Mouse (Mus musculus) brain, embryonic 18.5 days (tissue): Measurements from ENCODE around the gene Sparc.

ENCODE experiments used
- DNase-seq: peaks from one replicate; pipeline ENCODE4 v3.0.0-alpha.2; 2012; ENCODE audit warnings: low read depth, low spot score

Sparc gene

DNA sequence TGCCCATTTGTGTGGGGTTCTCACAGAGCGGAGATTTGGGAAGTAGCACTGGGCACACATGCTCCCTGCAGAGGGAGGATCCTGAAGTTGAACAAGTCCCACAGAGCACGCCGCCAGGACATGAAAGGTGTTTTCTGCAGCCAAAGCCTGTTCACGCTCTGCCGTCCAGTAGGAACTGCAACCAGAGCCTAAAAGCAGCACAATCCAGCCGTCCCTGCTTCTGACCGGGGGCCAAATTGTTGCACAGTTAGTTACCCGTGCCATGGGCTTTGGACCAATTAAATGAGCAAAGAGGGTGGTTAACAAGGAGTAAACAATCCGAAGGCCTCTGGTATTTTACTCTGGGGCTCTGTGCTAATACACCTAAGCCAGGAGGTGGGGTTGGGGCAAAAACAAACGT lies 55.2 kb downstream of the Sparc start:
- no peak for DNase-seq

- no peak for DNase-seq
Observed at GRCm38 (mm10) chr11:55365840-55366239, 57.1 kb downstream of the Sparc start.

DNA sequence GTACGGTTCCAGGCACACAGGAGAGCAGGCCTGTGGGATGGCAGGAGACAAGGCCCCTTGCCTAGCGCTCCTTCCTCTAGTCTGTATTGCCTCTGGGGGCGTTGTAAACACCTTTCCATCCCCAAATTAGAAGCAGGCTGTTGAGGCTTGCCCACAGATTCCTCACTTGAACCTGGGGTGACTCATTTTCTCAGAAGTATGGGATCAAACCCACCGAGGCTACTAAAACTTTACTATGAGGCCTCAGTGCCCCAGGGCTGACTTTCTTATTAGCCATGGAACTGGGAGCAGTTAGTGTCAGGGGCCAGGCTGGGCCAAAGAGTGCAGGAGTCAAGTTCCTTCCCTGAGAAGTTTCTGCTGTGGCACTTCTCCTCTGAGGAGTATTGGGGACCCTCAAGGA lies 57.7 kb downstream of the Sparc start:
- no peak for DNase-seq

- no peak for DNase-seq
Observed at GRCm38 (mm10) chr11:55364662-55365061, 58.3 kb downstream of the Sparc start.

- no peak for DNase-seq
Observed at GRCm38 (mm10) chr11:55358094-55358783, 64.7 kb downstream of the Sparc start.

DNA sequence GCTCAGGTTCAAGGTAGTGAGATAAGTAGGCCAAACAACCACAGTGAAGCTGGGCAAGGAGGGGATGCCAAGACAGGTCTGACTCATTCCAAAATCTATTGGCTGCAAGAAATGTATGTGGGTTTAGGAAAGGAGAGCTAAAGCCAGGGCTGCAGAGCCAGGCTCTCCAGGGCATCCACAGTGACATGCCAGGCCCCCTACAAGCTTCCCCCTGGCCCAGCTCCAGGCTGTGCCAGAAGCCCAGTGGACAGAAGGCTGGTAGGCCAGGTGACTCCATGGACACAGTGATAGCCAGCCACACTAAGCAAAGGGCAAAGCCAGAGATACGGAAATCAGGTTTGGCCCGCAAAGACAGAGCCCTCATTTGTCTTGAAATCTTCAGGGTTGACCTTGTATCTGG lies 66.1 kb downstream of the Sparc start:
- DNase-seq = no peak
